Mouse (Mus musculus) right cerebral cortex, adult 2 months (tissue): ENCODE measurements around the gene Clint1.
A peak's percentile ranks its signal among the peaks of the same experiment; 100 is the strongest.
"Not testable (repeated sequence)": the region's sequence is repeated elsewhere in the genome, so short reads cannot be mapped to it uniquely, and the experiment has no call there.

Source experiments
- DNase-seq, 2 experiments: peaks; one replicate each; pipeline ENCODE4 v3.0.0; 2021 to 2022; ENCODE audit warnings: low spot score in 2 of 2

Clint1 gene

GRCm38 (mm10) chr11:45847548-45847947, 4.3 kb upstream of the Clint1 start:
- no peak for DNase-seq

- DNase-seq: no peak
These were observed 3.6 kb upstream of the Clint1 start for GRCm38 (mm10) chr11:45848253-45848652.

DNA sequence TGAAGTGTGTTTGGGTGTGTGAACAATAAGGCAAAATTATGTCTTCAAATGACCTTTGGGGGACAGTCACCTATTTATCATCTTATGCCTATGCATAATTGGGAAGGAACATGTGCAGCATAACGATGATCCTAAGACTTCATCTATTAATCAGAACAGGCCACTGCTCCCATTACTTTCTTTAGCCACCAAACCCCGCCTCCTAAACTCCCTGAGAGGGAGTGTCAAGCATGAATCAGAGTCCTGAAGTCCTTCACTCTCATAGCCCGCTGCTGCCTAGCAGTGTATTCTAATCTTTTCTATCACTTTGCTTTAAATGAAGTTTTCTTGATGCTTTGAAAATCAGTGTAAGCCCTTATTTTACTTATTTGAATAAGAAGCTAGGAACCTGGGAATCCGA, 2.6 kb upstream of the Clint1 start:
- DNase-seq: no peak

DNA sequence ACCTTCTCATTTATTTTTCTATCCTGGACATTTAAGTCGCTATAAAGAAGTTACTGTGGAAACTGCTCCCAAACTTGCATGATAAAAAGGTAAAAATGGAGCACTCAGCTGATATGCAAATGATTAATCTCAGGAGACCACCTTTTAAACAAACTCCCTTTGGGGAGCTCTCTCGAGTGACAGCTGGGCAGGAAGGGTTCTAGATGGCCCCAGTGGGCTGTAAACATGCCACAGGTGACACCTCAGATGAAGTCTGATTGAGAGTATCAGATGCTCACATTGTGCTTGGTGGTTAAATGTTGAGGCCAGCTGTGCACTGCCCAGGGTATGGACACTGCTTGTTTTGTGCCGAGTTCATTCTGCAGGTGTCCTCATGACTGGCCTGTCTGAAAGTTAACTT, 2.0 kb upstream of the Clint1 start:
- DNase-seq: no peak

DNA sequence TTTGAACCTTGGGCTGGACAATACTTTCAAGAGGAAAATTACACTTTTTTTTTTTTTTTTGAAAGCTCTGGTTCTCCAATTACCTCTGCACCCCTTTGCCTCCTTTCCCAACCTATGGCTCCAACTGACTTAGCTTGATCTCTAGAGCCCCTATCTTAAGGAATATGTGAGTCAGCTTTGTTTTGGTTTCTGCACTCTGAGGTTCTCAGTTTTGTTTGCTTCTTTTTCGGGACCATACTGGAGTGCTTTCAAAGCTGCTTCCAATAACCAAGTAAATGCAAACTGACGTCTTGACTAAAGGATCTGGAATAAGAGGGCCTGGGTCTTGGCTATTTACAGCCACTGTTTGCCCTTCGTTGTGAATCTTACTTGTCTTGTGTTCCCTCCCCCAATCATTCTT, 1.5 kb upstream of the Clint1 start:
- no peak for DNase-seq

DNA sequence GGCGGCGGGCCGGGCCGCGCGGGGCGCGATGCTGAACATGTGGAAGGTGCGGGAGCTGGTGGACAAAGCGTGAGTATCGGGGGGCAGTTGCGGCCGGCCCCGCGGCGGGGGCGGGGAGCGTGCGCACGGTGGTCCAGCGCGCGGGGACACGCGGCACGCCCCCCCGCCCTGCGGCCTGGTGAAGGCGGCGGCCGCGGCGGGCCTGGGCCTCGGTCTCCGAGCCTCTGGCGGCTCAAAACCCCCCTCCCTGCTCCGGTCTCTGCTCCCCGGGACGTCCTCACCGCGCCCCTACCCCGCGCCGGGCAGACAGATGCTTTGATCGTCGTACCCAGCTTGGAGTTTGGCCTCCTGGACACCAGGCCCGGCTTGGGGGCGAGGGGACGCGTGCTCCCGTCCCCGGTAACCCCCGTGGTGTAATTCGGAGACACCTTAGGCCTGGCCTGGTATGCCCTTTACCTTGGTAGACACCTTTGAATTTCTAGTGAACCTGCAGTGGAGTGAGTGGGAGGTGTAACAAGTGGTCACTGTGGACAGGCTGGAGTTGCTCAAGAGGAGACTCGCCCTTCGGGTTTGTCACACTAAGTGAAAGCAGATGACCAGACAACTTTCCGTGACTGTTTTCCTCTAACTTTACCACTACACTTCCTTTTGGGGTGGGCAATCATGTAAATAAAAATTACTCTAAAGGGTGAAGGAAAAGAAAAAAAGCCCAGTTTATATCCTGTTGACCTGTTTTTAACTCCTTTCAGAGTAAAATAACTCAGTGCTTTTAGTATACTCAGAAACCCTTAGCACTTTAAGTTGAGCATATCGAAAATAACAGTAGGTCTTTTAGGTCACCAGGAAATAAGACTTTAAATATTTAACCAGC, 508 bp downstream of the Clint1 start:
- DNase-seq: no peak

- DNase-seq: no peak
These were observed 1.1 kb downstream of the Clint1 start for GRCm38 (mm10) chr11:45852995-45853317.

- no peak for DNase-seq
These were observed 2.1 kb downstream of the Clint1 start for GRCm38 (mm10) chr11:45853916-45854315.

GRCm38 (mm10) chr11:45854381-45854780, 2.5 kb downstream of the Clint1 start:
- no peak for DNase-seq

GRCm38 (mm10) chr11:45855407-45856148, 3.7 kb downstream of the Clint1 start:
- DNase-seq: no peak

DNA sequence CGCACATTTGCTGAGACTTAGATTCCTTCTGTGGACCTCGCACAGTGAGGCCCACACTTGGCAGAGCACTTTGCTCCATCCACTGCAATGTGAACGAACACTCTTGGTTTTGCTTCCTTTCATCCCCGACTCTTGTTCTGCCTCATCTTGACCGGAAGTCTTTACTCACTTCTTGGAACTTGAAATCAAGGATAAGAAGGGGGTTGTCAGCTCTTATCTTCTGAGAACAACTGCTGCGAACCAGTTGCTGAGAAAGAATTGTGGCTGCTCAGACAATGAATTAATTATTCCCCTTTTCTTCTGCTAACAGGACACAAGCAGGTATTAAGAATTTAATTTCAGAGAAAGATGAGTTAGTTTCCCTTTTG, 4.3 kb downstream of the Clint1 start:
- DNase-seq: no peak

DNA sequence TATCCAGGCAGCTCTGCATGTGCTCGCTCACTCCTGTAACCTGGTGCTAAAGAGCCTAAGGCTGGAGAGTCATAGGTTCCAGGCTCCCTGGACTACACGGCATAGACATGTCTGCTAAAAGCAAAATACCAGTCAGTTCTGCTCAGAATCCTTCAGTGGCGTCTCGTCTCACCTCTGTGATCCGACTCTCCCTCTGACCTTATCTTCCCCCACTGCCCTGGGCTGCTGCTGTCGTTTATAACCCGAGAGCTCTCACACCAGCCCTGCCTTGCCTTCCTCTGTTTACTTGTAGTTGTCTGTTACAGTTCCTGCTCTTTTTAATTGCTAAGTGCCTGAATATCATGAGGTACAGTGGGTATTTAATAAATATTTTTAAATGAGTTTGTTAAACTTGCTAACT, 9.5 kb downstream of the Clint1 start:
- no peak for DNase-seq

- DNase-seq: no peak
These were observed 12.6 kb downstream of the Clint1 start for GRCm38 (mm10) chr11:45864409-45864808.

- no peak for DNase-seq
These were observed 14.0 kb downstream of the Clint1 start for GRCm38 (mm10) chr11:45865861-45866260.

GRCm38 (mm10) chr11:45866534-45866933, 14.7 kb downstream of the Clint1 start:
- peak; percentile 20 to 24 for DNase-seq

DNA sequence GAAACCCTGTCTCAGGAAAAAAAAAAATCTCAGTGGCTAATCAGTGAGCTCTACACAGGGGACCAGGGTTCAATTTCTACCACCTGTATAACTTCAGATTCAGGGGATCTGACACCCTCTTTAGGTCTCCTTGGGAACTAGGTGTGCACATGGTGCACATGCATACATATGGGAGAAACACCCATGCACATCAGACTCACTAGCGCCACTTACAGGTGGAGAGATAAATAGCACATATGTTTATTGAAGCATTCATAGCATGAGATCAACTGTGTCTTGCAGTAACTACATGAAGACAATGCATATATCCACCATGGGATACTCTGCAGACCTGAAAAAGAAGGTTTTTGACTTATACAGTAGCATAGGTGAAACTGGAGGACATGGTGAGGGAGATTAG, 21.8 kb downstream of the Clint1 start:
- no peak for DNase-seq

- DNase-seq: no peak
These were observed 22.4 kb downstream of the Clint1 start for GRCm38 (mm10) chr11:45874251-45874650.

DNA sequence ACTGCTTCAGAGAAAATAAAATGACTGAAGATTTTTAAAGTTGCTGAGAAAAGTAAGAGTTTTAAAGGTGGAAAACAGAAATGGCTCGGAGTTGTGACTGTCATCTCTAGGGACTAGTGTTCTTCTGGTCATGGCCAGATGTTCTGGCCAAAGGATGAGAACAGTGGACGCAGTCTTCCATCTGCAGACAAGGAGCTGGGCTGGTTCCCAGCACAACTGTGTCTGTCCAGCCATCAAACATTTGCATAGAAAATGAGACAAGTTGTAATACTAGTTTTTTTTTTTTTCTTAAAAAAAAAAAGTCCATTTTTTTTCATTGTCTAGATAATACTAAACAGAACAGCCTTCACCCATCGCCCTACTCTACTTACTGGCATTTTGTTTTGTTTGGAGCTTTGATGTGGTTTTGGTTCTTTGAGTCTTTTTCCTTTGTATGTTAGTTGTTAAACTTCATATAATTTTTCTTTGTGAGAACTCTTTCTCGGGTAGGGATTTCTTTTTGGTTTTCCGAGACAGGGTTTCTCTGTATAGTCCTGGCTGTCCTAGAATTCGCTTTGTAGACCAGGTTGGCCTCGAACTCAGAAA, 23.6 kb downstream of the Clint1 start:
- no peak for DNase-seq

GRCm38 (mm10) chr11:45876036-45876435, 24.2 kb downstream of the Clint1 start:
- DNase-seq: no peak

DNA sequence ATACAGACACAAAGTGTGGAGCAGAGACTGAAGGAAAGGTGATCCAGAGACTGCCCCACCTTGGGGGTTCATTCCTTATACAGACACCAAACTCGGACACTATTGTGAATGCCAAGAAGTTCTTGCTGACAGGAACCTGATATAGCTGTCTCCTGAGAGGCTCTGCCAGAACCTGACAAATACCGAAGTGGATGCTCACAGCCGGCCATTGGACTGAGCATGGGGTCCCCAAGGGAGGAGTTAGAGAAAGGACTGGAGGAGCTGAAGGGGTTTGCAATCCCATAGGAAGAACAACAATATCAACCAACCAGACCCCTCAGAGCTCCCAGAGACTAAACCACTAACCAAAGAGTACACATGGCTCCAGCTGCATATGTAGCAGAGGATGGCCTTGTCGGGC, 27.5 kb downstream of the Clint1 start:
- not testable (repeated sequence) for DNase-seq

DNA sequence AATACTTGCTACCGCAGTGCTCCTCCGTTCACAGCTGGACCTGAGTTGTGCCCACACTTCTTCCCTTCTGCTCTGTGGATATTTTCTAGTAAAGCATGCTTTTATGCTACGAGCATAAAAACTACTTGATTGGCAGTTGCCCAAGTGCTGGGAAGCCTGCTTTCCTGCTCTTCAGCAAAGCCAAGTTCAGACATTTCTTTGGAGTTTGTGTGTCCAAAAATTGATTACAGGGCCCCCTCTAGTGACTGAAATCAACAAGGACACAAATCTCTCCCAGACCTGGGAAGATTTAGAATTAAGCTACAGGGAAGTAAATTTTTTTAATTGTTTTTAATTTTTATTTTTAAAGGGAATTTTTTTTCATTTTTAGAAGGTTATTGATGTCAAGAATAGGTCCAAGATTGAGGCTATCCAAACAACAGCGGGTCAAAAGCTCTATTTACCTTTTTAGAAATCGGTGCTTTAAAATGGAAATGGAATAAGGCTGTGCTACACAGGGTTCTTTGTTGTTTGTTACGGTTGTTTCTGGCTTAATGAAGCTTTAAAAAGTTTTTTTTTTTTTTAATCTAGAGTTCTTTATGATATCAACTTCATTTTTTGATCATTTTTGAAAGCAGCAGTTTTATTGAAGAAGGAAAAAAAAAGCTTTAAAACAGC, 29.3 kb downstream of the Clint1 start:
- peak in 1 of 2 experiments; percentile 34 for DNase-seq

GRCm38 (mm10) chr11:45881683-45882068, 29.8 kb downstream of the Clint1 start:
- DNase-seq: no peak
